Mouse (Mus musculus): ENCODE measurements around the gene Prg2. TPM values are rescaled to one million over a fixed set of nuclear protein-coding genes. Genes with fewer than 3 reads are reported as not detected.

The Prg2 gene
- polyA plus RNA-seq, 1 experiment from 2014 or later, result not detected

DNA sequence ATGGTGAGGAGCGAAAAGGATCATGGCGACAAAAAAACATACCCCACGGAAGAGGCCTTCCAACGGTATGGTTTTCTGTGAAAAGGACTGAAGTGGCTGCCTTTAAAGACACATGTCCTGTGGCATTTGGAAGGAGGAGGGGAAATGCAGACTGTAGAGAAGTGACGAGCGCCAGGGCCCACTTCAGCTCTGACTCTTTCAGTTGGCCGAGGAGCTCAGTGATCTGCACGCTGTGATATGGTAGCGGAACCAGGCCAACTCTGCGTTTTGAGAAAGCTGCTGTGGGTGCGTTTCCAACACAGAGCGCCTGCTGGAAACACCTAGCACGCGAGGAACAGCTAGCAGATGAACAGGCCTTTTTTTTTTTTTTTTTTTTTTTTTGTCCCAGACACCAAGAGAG, 32.4 kb downstream of the Prg2 start:
- DNase-seq (ENCODE audit: low spot score) (no peak), ATAC-seq (ENCODE audit: low FRiP score) (no peak)
- Histone ChIP-seq H3K27me3 (ENCODE audit: control insufficient read depth, insufficient read depth, low read length) (no peaks in the 10 kb centered on the region), H3K9me3 (ENCODE audit: control insufficient read depth, low read length) (no peaks in the 10 kb centered on the region), H3K36me3 (replicated peaks; ENCODE audit: control insufficient read depth, insufficient read depth) (no peaks in the 10 kb centered on the region), H3K9ac (no peak overlapping the region), H3K4me3 (replicated peaks; ENCODE audit: low read length) (no peak overlapping the region), H3K27ac (no peak overlapping the region), H3K4me1 (replicated peaks; ENCODE audit: control insufficient read depth, insufficient read depth, low read length) (no peaks in the 10 kb centered on the region), H3K4me2 (replicated peaks) (no peak overlapping the region)
- 91% methylated on average over 14 of the region's 14 CpGs for WGBS

GRCm38 (mm10) chr2:85013826-85014587, 33.7 kb downstream of the Prg2 start:
- ATAC-seq (ENCODE audit: low FRiP score) (no peak), DNase-seq (ENCODE audit: low spot score) (no peak)
- H3K4me2 ChIP-seq (replicated peaks), result no peak overlapping the region
- no peaks in the 10 kb centered on the region for H3K36me3 ChIP-seq (replicated peaks; ENCODE audit: control insufficient read depth, insufficient read depth)
- no peaks in the 10 kb centered on the region for H3K4me1 ChIP-seq (replicated peaks; ENCODE audit: control insufficient read depth, insufficient read depth, low read length)
- H3K9me3 ChIP-seq (ENCODE audit: control insufficient read depth, low read length), result no peaks in the 10 kb centered on the region
- H3K27ac ChIP-seq, result no peak overlapping the region
- no peak overlapping the region for H3K9ac ChIP-seq
- H3K4me3 ChIP-seq (replicated peaks; ENCODE audit: low read length), result no peak overlapping the region
- 85% methylated on average over 5 of the region's 5 CpGs for WGBS
- H3K27me3 ChIP-seq (ENCODE audit: control insufficient read depth, insufficient read depth, low read length), result no peaks in the 10 kb centered on the region

DNA sequence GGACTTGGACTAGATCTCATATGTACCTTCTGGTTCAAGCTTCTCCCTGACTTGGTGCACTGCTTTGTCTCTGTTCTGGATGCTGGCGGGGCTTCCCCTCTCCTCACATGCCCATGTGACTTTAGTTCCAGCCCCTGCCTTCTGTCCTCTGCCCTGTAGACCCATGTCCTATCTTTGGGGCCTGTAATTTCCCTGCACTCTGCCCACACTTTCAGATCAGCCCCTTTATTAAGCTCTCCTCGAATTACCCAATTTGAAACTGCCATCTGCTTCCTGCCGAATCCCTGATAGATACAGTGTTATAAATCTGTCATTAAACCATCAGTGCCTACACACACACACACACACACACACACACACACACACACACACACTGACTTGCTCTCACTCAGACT, 34.3 kb downstream of the Prg2 start:
- Histone ChIP-seq H3K27me3 (ENCODE audit: control insufficient read depth, insufficient read depth, low read length) (no peaks in the 10 kb centered on the region), H3K4me3 (replicated peaks; ENCODE audit: low read length) (no peak overlapping the region), H3K9me3 (ENCODE audit: control insufficient read depth, low read length) (no peaks in the 10 kb centered on the region), H3K4me1 (replicated peaks; ENCODE audit: control insufficient read depth, insufficient read depth, low read length) (no peaks in the 10 kb centered on the region), H3K36me3 (replicated peaks; ENCODE audit: control insufficient read depth, insufficient read depth) (no peaks in the 10 kb centered on the region), H3K4me2 (replicated peaks) (no peak overlapping the region), H3K27ac (no peak overlapping the region), H3K9ac (no peak overlapping the region)
- 66% methylated on average over 3 of the region's 3 CpGs for WGBS
- ATAC-seq (ENCODE audit: low FRiP score) (no peak), DNase-seq (ENCODE audit: low spot score) (no peak)

GRCm38 (mm10) chr2:85022043-85022442, 41.8 kb downstream of the Prg2 start:
- WGBS, result 28% methylated on average over 4 of the region's 4 CpGs
- Histone ChIP-seq H3K27ac (no peak overlapping the region), H3K9me3 (ENCODE audit: control insufficient read depth, low read length) (no peaks in the 10 kb centered on the region), H3K36me3 (replicated peaks; ENCODE audit: control insufficient read depth, insufficient read depth) (no peaks in the 10 kb centered on the region), H3K4me3 (replicated peaks; ENCODE audit: low read length) (no peak overlapping the region), H3K9ac (no peak overlapping the region), H3K27me3 (ENCODE audit: control insufficient read depth, insufficient read depth, low read length) (no peaks in the 10 kb centered on the region), H3K4me2 (replicated peaks) (no peak overlapping the region), H3K4me1 (replicated peaks; ENCODE audit: control insufficient read depth, insufficient read depth, low read length) (no peaks in the 10 kb centered on the region)
- ATAC-seq (ENCODE audit: low FRiP score) (no peak), DNase-seq (ENCODE audit: low spot score) (no peak)

- no peaks in the 10 kb centered on the region for H3K27me3 ChIP-seq (ENCODE audit: control insufficient read depth, insufficient read depth, low read length)
- H3K36me3 ChIP-seq (replicated peaks; ENCODE audit: control insufficient read depth, insufficient read depth), result no peaks in the 10 kb centered on the region
- no peak overlapping the region for H3K4me2 ChIP-seq (replicated peaks)
- H3K9ac ChIP-seq, result no peak overlapping the region
- no peaks in the 10 kb centered on the region for H3K9me3 ChIP-seq (ENCODE audit: control insufficient read depth, low read length)
- DNase-seq (ENCODE audit: low spot score), result no peak
- H3K4me1 ChIP-seq (replicated peaks; ENCODE audit: control insufficient read depth, insufficient read depth, low read length), result no peaks in the 10 kb centered on the region
- no peak for ATAC-seq (ENCODE audit: low FRiP score)
- 98% methylated on average over 3 of the region's 3 CpGs for WGBS
- no peak overlapping the region for H3K27ac ChIP-seq
- no peak overlapping the region for H3K4me3 ChIP-seq (replicated peaks; ENCODE audit: low read length)
Measured at GRCm38 (mm10) chr2:85026178-85026577, 45.9 kb downstream of the Prg2 start.

GRCm38 (mm10) chr2:85027281-85027680, 47.0 kb downstream of the Prg2 start:
- H3K36me3 ChIP-seq (replicated peaks; ENCODE audit: control insufficient read depth, insufficient read depth), result no peaks in the 10 kb centered on the region
- no peaks in the 10 kb centered on the region for H3K27me3 ChIP-seq (ENCODE audit: control insufficient read depth, insufficient read depth, low read length)
- H3K27ac ChIP-seq, result no peak overlapping the region
- no peak overlapping the region for H3K4me2 ChIP-seq (replicated peaks)
- whole genome bisulfite sequencing, result 70% methylated on average over 5 of the region's 5 CpGs
- no peak overlapping the region for H3K4me3 ChIP-seq (replicated peaks; ENCODE audit: low read length)
- no peak overlapping the region for H3K9ac ChIP-seq
- H3K9me3 ChIP-seq (ENCODE audit: control insufficient read depth, low read length), result no peaks in the 10 kb centered on the region
- ATAC-seq (ENCODE audit: low FRiP score) (no peak), DNase-seq (ENCODE audit: low spot score) (no peak)
- H3K4me1 ChIP-seq (replicated peaks; ENCODE audit: control insufficient read depth, insufficient read depth, low read length), result no peaks in the 10 kb centered on the region

- WGBS, result 59% methylated on average over 6 of the region's 6 CpGs
- DNase-seq (ENCODE audit: low spot score), result no peak
- Histone ChIP-seq H3K27me3 (ENCODE audit: control insufficient read depth, insufficient read depth, low read length) (no peaks in the 10 kb centered on the region), H3K4me3 (replicated peaks; ENCODE audit: low read length) (no peak overlapping the region), H3K27ac (no peak overlapping the region), H3K9ac (no peak overlapping the region), H3K4me2 (replicated peaks) (no peak overlapping the region), H3K4me1 (replicated peaks; ENCODE audit: control insufficient read depth, insufficient read depth, low read length) (no peaks in the 10 kb centered on the region), H3K36me3 (replicated peaks; ENCODE audit: control insufficient read depth, insufficient read depth) (no peaks in the 10 kb centered on the region), H3K9me3 (ENCODE audit: control insufficient read depth, low read length) (no peaks in the 10 kb centered on the region)
- no peak for ATAC-seq (ENCODE audit: low FRiP score)
Measured at GRCm38 (mm10) chr2:85029897-85030296, 49.6 kb downstream of the Prg2 start.

DNA sequence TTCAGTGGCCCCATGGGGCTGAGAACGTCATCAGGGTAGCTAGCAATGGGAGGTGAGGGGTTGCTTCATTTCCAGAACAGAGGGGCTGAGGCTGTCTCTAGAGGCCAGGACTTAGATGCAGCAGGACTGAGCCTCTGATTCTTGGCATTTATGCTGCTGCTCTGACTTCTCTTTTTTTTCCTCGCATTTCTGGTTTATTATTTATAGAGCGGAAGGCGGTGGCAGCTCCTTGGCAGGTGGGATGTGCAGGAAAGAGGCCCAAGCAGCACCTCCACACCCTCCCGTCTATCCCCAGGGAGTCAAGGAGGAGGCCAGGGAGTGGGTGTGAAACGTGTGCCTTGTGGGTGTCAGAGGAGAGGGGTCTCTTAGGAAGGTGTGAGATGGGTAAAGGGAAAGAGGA, 50.7 kb downstream of the Prg2 start:
- Histone ChIP-seq H3K4me2 (replicated peaks) (no peak overlapping the region), H3K4me1 (replicated peaks; ENCODE audit: control insufficient read depth, insufficient read depth, low read length) (peaks cover under 1% of the 10 kb centered on the region; the same call in 1 of the 2 replicates), H3K9ac (no peak overlapping the region), H3K36me3 (replicated peaks; ENCODE audit: control insufficient read depth, insufficient read depth) (no peaks in the 10 kb centered on the region), H3K27me3 (ENCODE audit: control insufficient read depth, insufficient read depth, low read length) (no peaks in the 10 kb centered on the region), H3K4me3 (replicated peaks; ENCODE audit: low read length) (no peak overlapping the region), H3K27ac (no peak overlapping the region), H3K9me3 (ENCODE audit: control insufficient read depth, low read length) (no peaks in the 10 kb centered on the region)
- DNase-seq (ENCODE audit: low spot score) (no peak), ATAC-seq (ENCODE audit: low FRiP score) (no peak)
- 67% methylated on average over 6 of the region's 6 CpGs for WGBS

- no peak for DNase-seq (ENCODE audit: low spot score)
- H3K27me3 ChIP-seq (ENCODE audit: control insufficient read depth, insufficient read depth, low read length), result no peaks in the 10 kb centered on the region
- H3K4me3 ChIP-seq (replicated peaks; ENCODE audit: low read length), result no peak overlapping the region
- H3K4me1 ChIP-seq (replicated peaks; ENCODE audit: control insufficient read depth, insufficient read depth, low read length), result peaks cover 13% of the 10 kb centered on the region
- no peak overlapping the region; the same call in 1 of the 2 replicates for H3K9ac ChIP-seq
- no peak for ATAC-seq (ENCODE audit: low FRiP score)
- H3K36me3 ChIP-seq (replicated peaks; ENCODE audit: control insufficient read depth, insufficient read depth), result no peaks in the 10 kb centered on the region
- H3K9me3 ChIP-seq (ENCODE audit: control insufficient read depth, low read length), result no peaks in the 10 kb centered on the region
- WGBS, result 79% methylated on average over 2 of the region's 2 CpGs
- no peak overlapping the region for H3K4me2 ChIP-seq (replicated peaks)
- no peak overlapping the region for H3K27ac ChIP-seq
Measured at GRCm38 (mm10) chr2:85033121-85033520, 52.9 kb downstream of the Prg2 start.

All from hindbrain, embryonic 14.5 days (tissue).